Mouse (Mus musculus) thymus, postnatal 0 days (tissue): ENCODE data around the gene Samt3. TPM values are rescaled to one million over a fixed set of nuclear protein-coding genes. Genes with fewer than 3 reads are reported as not detected.

Source experiments
- DNase-seq: peaks from one replicate; pipeline ENCODE4 v3.0.0-alpha.2; 2015; ENCODE audit warnings: low spot score
- polyA plus RNA-seq: library from polyadenylated mRNA; unstranded; fragments of >200 nt; fragmentation: Nextera tagmentation; extraction: Ambion mirVana; gene quantifications from 2 replicates; pipeline ENCODE4 v1.2.1, GENCODE M21; 2015

The Samt3 gene
- not detected in 2 replicates for polyA plus RNA-seq

GRCm38 (mm10) chrX:86043899-86044298 is at the start of gene Samt3:
TSS of gene Samt3 (plus strand) at chrX:86044199.
- no peak for DNase-seq

- DNase-seq: no peak
Observed at GRCm38 (mm10) chrX:86016591-86016990, 27.4 kb upstream of the Samt3 start.

GRCm38 (mm10) chrX:86088672-86089071 is 44.7 kb downstream of the Samt3 start:
- DNase-seq: no peak

Other genes starting within 250 kb of the Samt3 start
- 1.3 and 1.5 TPM in 2 replicates for gene 5430427O19Rik, start 173.8 kb upstream of the Samt3 start, polyA plus RNA-seq
- 0.17 and 0.18 TPM in 2 replicates for gene Nr0b1, start 147.6 kb downstream of the Samt3 start, polyA plus RNA-seq